Mouse (Mus musculus): ENCODE measurements around the gene Anp32b. TPM values are rescaled to one million over a fixed set of nuclear protein-coding genes. Genes with fewer than 3 reads are reported as not detected.

The Anp32b gene
- total and polyA plus RNA-seq, 2 experiments from 2014 or later: 2.7 to 50.5 TPM

DNA sequence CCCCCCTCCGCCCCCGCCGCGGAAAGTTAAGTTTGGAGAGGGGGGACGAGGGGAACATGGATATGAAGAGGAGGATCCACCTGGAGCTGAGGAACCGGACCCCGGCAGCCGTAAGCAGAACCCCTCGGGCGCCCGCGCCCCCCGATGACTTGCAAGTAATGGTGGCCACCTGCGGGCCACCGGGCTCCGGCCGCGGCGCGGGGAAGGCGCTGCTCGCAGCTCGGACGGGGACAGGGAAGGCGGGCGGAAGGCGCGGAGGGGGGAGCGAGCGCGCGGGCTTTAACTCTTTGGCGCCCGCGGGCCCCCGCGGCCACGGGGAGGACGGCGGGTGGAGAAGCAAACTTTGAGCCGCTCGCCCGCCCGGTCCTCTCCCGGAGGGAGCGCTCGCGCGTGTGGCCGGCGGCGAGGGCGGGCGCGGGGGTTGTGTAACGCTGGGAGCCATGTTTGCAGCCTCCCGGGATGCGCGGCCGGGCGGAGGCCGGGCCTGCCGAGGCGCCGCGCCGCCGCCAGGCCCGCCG is 597 bp downstream of the Anp32b start:
- WGBS: 2% methylated on average over 43 of the region's 70 CpGs
- TF ChIP-seq CTCF (IDR thresholded peaks at IDR 0.05): no peak

DNA sequence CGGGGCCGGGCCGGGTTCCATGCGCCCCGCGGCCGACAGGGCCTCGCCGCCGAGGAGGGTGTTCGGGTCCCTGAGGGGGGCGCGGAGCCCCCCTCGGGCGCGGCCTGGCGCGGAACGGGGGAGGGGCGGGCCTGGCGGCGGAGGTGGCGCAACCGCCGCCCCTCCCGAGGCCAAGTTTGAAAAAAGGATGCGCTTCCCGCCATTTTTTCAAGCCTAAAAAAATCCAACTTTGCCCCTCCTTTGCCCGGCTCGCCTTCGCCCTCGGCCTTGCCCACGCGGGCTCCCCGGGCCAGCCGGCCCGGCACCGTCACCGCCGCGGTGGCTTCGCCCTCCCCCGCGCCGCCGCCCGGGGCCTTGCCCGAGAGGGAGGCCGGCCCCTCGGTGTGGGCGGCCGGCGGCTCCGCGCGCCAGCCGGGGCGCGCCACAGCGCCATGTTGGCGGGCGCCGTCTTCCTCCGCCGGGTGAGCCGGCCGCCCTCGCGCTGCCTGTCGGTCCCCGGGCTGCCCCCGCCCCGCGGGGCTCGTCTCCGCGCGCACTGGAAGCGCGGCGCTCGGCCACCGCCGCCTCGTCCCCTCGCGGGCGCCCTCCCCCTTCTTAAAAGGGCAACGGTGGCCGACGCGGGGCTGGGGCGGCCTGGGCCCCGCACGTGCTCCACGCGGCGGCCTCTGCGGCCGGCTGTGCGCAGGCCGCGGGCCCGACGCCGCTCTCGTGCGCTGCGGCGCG is 1.2 kb downstream of the Anp32b start:
- Histone ChIP-seq H3K36me3 (ENCODE audit: insufficient read depth, low read length) (no peaks in the 10 kb centered on the region), H3K9me3 (ENCODE audit: low read length) (no peaks in the 10 kb centered on the region), H3K9ac (replicated peaks; ENCODE audit: low read length, poor library complexity, severe bottlenecking) (peak overlapping the region; percentile 90), H3K4me2 (ENCODE audit: low read depth, low read length, poor library complexity, severe bottlenecking) (peak overlapping the region; percentile 61), H3K4me1 (ENCODE audit: insufficient read depth, low read length) (no peaks in the 10 kb centered on the region), H3K27ac (ENCODE audit: low read depth, low read length) (peak overlapping the region; percentile 94), H3K4me3 (ENCODE audit: low read depth, low read length) (peak overlapping the region; percentile 92), H3K27me3 (ENCODE audit: insufficient read depth, low read length) (no peaks in the 10 kb centered on the region)
- TF ChIP-seq CTCF (IDR thresholded peaks at IDR 0.05): no peak
- DNase-seq (ENCODE audit: low spot score) (peak; percentile 86), ATAC-seq (ENCODE audit: low FRiP score) (peak; percentile 73)
- WGBS: 2% methylated on average over 83 of the region's 111 CpGs

More for the DNA sequence above, 597 bp downstream of the Anp32b start:
- DNase-seq (ENCODE audit: low spot score): peak; percentile 50
- H3K27me3 ChIP-seq (ENCODE audit: insufficient read depth, low read length): no peaks in the 10 kb centered on the region
- peak; percentile 33 for ATAC-seq (ENCODE audit: low FRiP score)
- peak overlapping the region; percentile 61 for H3K4me2 ChIP-seq (ENCODE audit: low read depth, low read length, poor library complexity, severe bottlenecking)
- no peaks in the 10 kb centered on the region for H3K4me1 ChIP-seq (ENCODE audit: insufficient read depth, low read length)
- H3K9ac ChIP-seq (replicated peaks; ENCODE audit: low read length, poor library complexity, severe bottlenecking): peak overlapping the region; percentile 90
- no peaks in the 10 kb centered on the region for H3K9me3 ChIP-seq (ENCODE audit: low read length)
- H3K36me3 ChIP-seq (ENCODE audit: insufficient read depth, low read length): no peaks in the 10 kb centered on the region
- peak overlapping the region; percentile 94 for H3K27ac ChIP-seq (ENCODE audit: low read depth, low read length)
- H3K4me3 ChIP-seq (ENCODE audit: low read depth, low read length): peak overlapping the region; percentile 92

DNA sequence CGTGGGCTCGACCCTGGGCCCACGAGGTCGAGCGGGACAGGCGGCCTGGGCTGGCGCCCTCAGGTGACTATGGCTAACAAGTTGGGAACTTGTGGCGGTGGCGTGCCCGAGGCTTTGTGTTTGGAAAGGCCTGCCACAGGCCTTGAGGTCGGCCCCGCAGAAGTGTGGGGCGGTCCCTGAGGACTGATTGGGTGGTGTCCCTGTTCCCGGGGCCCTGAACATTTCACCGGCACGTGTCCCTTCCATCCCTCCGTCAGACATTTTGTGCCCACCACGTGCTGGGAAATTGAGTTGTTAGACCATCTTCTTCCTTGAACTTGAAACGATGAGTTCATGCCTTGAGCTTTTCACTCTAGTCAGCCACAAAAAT is 1.8 kb downstream of the Anp32b start:
- Histone ChIP-seq H3K36me3 (ENCODE audit: insufficient read depth, low read length) (no peaks in the 10 kb centered on the region), H3K9ac (replicated peaks; ENCODE audit: low read length, poor library complexity, severe bottlenecking) (peak overlapping the region; percentile 90), H3K27me3 (ENCODE audit: insufficient read depth, low read length) (no peaks in the 10 kb centered on the region), H3K27ac (ENCODE audit: low read depth, low read length) (peak overlapping the region; percentile 94), H3K9me3 (ENCODE audit: low read length) (no peaks in the 10 kb centered on the region), H3K4me3 (ENCODE audit: low read depth, low read length) (peak overlapping the region; percentile 92), H3K4me1 (ENCODE audit: insufficient read depth, low read length) (no peaks in the 10 kb centered on the region), H3K4me2 (ENCODE audit: low read depth, low read length, poor library complexity, severe bottlenecking) (peak overlapping the region; percentile 61)
- TF ChIP-seq CTCF (IDR thresholded peaks at IDR 0.05): no peak
- ATAC-seq (ENCODE audit: low FRiP score) (peak; percentile 29; the same call in 1 of the 2 replicates), DNase-seq (ENCODE audit: low spot score) (peak; percentile 58)
- under 1% methylated on average over 19 of the region's 19 CpGs for WGBS

DNA sequence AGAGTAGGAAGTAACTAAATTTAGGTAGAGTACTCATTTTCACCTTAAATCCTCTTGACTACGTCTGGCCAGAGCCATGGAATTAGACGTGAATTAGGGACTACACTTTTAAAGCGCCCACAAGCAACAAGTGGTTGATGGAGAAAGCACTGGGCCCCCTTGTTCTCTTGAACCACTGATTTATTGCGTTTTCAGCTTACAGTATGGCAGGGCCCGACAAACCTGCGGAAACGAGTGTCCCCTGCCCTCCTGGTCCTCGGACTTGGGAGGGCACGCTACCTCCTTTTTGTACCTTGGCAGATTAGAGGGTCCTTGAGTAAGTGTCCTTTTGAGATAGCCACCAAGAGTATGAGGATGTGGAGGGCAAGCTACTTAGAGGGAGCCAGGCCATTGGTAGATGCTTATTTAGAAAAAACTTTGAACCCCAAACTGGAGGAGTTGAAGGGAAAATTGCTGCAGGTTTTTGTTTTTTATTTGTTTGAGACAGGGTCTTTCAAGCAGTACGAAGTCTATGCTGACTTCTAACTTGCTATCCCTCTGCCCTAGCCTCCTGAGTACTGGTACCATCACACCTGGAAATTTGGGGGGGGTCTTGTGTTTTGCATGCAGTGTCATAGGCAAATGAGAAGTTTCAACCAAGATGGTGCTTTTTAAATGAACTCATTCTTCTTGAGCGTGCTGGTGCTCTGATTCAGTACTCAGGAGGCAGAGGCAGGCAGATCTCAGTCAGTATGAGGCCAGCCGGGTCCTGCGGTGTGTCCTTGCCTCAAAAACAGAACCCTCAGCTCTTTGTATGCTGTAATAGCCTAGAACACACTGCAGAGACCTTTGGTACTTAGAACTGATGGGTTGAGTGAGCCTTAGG is 2.4 kb downstream of the Anp32b start:
- H3K4me2 ChIP-seq (ENCODE audit: low read depth, low read length, poor library complexity, severe bottlenecking): peak overlapping the region; percentile 61

DNA sequence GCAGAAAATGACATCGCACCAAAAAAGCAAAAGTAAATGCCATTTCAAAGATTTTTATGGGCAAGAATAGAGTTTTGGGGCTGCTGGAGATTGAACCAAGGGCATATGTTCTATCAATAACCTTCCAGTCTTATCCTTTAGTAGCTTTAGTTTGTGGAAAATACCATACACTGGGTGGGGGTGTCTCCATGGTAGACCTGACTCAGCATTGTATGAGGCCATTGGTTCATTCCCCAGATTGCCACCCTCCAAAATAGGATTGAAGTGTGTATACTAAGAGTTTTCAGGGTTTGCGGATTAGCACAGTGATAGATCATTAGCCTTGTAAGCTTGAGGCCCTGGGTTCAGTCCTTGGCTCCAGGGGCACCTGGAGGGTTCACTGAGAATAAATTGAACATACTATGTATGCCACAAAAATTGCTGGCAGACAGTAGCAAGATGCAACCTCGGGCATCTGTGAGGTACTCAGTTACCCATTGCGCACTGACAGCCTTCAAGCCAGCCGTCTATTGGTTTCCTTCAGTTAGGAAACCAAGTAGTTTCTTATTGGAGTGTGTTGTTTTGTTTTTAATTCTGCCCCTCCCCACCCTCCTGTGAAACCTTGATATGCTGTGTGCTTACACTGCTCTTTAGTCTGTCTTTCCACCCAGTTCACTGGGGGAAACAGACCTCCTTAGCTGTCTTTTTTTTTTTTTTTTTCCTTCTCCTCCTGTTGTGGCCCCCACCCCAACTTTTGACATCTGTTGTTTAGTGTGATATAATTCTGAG is 3.6 kb downstream of the Anp32b start:
- Histone ChIP-seq H3K4me1 (ENCODE audit: insufficient read depth, low read length) (no peaks in the 10 kb centered on the region), H3K9ac (replicated peaks; ENCODE audit: low read length, poor library complexity, severe bottlenecking) (no peak overlapping the region), H3K27ac (ENCODE audit: low read depth, low read length) (no peak overlapping the region), H3K36me3 (ENCODE audit: insufficient read depth, low read length) (no peaks in the 10 kb centered on the region), H3K9me3 (ENCODE audit: low read length) (no peaks in the 10 kb centered on the region), H3K4me2 (ENCODE audit: low read depth, low read length, poor library complexity, severe bottlenecking) (no peak overlapping the region), H3K4me3 (ENCODE audit: low read depth, low read length) (no peak overlapping the region), H3K27me3 (ENCODE audit: insufficient read depth, low read length) (no peaks in the 10 kb centered on the region)
- no peak for DNase-seq (ENCODE audit: low spot score)
- ATAC-seq (ENCODE audit: low FRiP score): no peak
- 77% methylated on average over 5 of the region's 5 CpGs for WGBS
- TF ChIP-seq CTCF (IDR thresholded peaks at IDR 0.05): no peak

More for the DNA sequence above, 2.4 kb downstream of the Anp32b start:
- no peaks in the 10 kb centered on the region for H3K27me3 ChIP-seq (ENCODE audit: insufficient read depth, low read length)
- ATAC-seq (ENCODE audit: low FRiP score): no peak
- H3K9ac ChIP-seq (replicated peaks; ENCODE audit: low read length, poor library complexity, severe bottlenecking): peak overlapping the region; percentile 90; the same call in 1 of the 2 replicates
- H3K4me3 ChIP-seq (ENCODE audit: low read depth, low read length): peak overlapping the region; percentile 92
- 45% methylated on average over 13 of the region's 13 CpGs for WGBS
- no peaks in the 10 kb centered on the region for H3K4me1 ChIP-seq (ENCODE audit: insufficient read depth, low read length)
- H3K27ac ChIP-seq (ENCODE audit: low read depth, low read length): peak overlapping the region; percentile 94; the same call in 1 of the 2 replicates
- H3K36me3 ChIP-seq (ENCODE audit: insufficient read depth, low read length): no peaks in the 10 kb centered on the region
- TF ChIP-seq CTCF (IDR thresholded peaks at IDR 0.05): no peak
- DNase-seq (ENCODE audit: low spot score): no peak
- H3K9me3 ChIP-seq (ENCODE audit: low read length): no peaks in the 10 kb centered on the region

All from midbrain, postnatal 0 days (tissue).